Mouse (Mus musculus) cerebral cortex, adult 2 months (tissue): ENCODE results near the gene Sipa1.

ENCODE experiments used
- WGBS: fragments of 180-500 bp; shearing (Covaris S2); methylation state at CpG from one replicate; pipeline ENCODE4 v1.1.7; 2018; 5-methylcytosine and 5-hydroxymethylcytosine counted together

The Sipa1 gene

DNA sequence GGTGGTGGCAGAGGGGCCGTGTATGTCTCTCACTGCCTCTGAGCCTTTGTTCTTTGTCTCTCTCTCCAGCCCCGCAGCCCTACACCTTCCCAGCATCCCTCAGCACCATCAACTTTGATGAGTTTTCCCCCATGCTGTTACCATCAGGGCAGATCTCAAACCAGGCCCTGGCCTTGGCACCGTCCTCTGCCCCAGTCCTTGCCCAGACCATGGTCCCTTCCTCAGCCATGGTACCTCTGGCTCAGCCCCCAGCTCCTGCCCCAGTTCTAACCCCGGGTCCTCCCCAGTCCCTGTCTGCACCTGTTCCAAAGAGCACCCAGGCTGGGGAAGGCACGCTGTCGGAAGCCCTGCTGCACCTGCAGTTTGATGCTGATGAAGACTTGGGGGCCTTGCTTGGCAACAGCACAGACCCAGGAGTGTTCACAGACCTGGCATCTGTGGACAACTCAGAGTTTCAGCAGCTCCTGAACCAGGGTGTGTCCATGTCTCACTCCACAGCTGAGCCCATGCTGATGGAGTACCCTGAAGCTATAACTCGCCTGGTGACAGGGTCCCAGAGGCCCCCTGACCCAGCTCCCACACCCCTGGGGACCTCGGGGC, 16.7 kb downstream of the Sipa1 start:
- WGBS = 91% methylated on average over 8 of the region's 8 CpGs

DNA sequence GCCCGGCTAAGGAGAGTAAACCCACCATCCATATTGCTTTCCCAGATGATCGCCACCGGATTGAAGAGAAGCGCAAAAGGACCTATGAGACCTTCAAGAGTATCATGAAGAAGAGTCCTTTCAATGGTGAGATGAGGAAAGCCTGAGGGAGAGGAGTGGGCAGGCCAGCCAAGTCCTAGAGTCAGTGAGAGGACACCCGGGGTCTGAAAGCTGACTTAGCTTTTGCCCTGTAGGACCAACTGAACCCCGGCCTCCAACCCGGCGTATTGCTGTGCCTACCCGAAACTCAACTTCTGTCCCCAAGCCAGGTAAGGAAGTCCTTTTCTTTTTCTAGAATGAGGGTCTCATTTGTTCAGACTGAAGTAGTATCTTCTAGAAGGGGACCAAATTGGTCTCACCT, 18.2 kb downstream of the Sipa1 start:
- 97% methylated on average over 9 of the region's 9 CpGs for WGBS

DNA sequence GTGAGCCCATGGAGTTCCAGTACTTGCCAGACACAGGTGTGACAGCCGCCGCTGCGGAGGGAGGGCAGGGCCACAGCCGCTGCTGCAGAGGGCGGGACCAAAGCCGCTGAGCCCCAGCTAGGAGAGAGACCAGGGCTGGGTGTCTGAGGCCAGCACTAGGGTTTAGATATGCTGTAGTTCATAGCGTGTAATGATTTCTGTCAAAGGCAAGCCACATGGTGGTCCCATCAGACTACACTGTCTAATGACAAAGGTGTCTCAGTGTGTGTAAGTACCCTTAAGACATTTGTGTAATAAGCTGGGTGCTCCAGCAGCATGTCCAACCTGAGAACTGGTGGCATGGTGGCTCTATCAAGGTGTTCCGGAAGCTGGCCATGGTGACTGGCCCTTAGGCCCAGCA, 21.9 kb downstream of the Sipa1 start:
- WGBS = 93% methylated on average over 8 of the region's 8 CpGs

DNA sequence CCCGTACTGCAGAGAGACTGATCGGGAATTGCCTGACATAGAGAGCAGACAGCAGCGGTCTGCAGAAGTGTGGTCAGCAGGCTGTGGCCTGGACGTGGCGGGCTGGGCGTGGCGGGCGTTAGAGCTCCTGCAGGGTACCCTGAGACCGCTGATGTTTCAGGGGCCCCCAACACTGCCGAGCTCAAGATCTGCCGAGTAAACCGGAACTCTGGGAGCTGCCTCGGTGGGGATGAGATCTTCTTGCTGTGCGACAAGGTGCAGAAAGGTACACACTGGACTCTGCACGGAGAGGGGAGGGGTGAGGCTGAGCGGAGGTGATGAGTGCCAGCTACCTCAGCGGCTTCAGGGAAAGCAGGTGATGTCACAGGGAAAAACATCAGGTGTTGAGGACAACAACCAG, 22.5 kb downstream of the Sipa1 start:
- 91% methylated on average over 17 of the region's 17 CpGs for WGBS

DNA sequence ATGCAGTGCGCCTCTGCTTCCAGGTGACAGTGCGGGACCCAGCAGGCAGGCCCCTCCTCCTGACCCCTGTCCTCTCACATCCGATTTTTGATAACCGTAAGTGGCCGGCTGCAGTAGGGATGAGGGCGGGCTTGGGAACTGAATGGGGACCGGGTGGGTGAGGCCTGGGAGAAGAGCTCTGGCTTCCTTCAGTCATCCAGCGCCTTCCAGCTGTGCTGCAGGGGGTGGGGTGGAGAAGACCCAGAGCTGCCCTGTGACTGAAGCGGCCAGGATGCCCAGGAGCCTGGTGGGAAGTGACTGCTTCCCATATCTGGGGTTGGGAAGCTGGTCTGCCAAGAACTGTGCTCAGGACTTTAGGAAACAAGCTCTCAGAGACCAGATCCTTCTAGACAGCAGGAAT, 23.2 kb downstream of the Sipa1 start:
- 81% methylated on average over 9 of the region's 9 CpGs for WGBS

DNA sequence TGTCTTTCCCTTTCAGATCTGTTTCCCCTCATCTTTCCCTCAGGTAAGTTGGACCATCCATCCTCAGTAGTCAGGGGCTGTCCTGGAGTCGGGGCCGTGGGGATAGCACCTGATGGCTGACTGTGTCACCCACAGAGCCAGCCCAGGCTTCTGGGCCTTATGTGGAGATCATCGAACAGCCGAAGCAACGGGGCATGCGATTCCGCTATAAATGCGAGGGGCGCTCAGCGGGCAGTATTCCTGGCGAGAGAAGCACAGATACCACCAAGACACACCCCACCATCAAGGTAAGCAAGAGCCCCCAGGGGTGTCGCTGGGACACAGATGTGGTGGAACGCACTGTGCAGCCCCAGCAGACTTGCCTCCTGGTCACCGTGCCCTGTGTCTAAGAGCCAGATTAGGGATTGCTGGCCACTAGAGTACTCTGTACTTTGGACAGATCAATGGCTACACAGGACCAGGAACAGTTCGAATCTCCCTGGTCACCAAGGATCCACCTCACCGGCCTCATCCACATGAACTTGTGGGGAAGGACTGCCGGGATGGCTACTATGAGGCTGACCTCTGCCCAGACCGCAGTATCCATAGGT, 25.0 kb downstream of the Sipa1 start:
- WGBS = 87% methylated on average over 18 of the region's 18 CpGs

DNA sequence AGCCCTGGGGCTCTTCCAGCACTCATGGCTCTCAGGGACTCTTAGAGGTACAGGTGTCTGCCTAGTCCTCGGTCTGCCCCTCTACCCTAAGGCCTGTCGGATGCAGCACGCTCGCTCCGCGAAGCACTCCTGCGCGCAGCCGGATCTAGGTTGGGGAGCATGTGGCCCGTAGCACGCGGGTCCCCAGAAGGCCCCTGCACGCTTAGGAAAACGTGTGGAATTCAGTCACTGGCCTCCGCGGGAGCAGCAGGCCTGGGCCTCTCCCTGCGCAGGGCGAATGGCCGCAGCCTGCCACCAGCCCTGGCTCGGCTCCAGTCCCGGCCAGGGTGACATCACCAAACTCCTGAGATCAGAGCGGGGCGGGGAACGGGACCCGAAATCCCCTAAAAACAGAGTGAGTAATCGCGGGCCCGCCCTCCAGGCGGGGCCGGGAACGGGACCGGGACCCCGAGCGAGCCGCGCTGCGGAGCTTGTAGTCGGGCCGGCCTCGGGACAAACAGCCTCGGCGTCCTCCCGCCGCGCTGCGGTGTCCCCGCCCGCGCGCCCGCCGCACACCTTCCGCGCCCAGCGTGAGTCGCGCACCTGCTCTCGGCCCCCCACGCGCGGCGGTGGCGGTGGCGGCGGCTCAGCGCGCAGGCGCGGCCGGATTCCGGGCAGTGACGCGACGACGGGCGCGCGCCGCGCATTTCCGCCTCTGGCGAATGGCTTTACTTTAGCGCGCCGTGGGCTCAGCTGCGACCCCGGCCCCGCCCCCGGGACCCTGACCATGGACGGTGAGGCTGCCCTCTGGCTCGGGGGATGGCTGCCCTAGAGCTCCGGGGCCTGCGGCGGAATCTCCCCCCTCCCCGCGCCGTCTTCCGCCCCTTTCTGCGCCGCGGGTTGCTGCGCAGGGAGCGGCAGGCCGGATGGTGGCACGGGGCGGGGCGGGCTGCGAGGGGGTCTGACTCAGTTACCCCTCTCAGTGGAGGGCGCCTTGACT, 26.1 kb downstream of the Sipa1 start, which contains the start of gene Rela:
TSS of gene Rela (plus strand) at position 415 of the 979 bp plus-strand sequence.
- WGBS = under 1% methylated on average over 108 of the region's 109 CpGs

DNA sequence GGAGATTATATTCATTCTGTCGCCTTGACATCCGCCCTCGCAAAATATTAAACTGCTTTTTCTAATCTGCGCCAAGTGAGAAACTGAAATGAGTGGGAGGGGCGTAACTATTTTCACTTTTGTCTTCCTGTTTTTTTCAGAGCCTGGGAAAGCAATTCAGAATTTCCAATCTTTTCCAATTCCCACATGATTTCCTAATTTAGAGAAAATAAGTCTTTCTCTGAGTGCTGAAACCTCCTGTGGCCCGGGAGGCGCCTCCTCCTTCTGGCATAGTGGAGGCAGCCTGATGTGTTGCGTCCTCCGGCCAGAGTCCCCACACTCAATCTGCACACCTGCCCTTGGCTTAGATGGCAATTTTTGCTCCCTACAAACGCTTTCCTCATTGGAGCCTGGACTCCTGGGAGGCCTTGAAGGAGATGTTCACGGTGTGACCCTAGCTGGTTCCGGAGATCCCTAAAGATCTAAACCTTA, 26.9 kb downstream of the Sipa1 start:
- 18% methylated on average over 12 of the region's 12 CpGs for WGBS

DNA sequence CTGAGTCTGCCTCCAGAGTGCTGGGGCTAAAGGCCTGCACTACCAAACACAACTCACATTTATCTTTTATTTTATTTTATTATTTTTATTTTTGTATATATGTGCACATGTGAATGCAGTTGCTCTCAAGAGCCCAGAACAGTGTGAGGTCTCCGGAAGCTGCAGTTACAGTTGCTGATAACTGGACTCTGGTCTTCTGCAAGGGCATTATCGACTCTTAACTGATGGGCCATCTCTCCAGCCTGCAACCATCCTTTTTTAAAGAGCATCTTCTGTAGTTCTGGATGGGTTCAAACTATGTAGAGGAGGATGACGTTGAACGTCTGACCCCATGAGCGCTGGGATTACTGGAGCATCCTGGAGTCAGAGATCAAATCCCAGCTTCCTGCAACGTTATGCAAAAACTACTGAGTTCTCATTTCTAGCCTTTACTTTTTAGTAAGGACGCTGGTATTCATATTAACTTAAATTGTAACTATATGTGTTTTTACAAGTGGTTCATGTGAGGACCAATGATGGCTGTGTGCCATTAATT, 27.4 kb downstream of the Sipa1 start:
- WGBS = 72% methylated on average over 7 of the region's 7 CpGs

DNA sequence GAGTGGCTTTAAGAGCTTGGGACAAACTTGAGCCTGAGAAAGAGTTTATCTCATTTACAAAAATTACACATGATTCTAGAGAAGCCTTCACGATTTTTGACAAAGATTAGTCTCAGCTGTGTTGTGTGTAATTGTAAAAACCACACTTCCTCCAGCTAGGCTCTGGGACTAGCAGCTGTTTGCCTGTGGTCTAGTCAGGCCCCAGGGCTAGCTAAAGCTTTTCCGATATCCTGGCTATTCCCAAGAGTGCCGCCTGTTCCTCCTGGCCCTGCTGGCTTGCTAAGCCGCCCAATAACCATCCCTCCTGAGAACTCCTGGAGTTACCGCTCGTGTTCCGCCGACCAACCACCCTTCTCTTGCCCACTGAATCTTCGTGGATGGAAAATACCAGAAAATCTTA, 31.4 kb downstream of the Sipa1 start:
- WGBS = 85% methylated on average over 9 of the region's 9 CpGs

DNA sequence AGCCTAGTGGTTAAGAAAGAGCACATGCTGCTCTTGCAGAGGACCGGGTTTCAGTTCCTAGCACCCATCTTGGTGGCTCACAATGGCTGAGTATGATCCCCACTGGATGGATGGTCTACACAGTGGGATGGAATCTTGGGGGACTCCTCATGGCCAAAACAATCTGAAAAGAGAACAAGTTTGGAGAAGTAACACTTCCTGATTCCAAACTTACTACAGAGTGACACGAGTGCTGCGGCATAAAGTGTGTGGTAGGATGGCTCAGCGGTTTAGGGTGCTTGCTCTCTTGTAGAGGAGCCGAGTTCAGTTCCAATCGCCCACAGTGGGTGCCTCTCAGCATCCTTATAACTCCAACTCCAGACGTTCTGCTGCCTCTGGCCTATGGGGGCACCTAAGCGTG, 38.2 kb downstream of the Sipa1 start:
- WGBS = 84% methylated on average over 8 of the region's 8 CpGs

DNA sequence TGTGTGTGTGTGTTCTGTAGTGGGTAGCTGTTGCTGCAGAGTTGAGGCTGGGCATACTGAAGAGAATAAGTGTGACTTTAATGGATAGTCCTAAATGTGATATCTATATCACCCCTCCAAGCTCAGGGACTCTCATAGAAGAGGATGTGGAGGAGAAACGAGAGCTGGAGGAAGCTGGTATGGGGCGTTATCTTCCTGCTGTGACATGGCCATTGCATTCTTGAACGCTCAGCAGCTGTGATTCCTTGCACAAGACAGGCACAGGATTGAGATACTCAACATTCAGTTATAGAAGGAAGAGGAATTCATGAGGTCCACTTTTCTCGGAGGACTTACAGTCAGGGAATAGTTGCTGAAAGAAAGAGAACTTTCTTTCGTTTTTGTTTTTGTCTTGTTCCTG, 41.6 kb downstream of the Sipa1 start:
- WGBS = 80% methylated on average over 5 of the region's 5 CpGs

DNA sequence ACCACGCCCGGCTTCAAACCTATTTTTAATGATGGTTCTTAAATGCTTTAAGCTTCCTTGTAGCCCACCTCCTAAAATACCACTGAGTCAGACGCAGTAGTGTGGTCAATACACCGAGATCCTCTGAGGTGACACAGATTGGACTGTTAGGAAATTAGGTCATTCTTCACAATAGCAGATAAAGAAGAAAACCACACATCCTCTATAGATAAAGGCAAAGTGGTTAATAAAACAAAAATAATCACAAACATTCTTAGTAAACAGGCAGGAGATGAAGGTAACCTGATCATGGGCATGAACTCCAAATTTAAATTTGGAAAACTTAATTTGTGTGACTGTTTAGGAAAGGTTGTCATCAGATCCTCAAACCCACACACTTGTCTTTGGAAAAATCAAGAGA, 43.5 kb downstream of the Sipa1 start:
- 87% methylated on average over 4 of the region's 4 CpGs for WGBS

DNA sequence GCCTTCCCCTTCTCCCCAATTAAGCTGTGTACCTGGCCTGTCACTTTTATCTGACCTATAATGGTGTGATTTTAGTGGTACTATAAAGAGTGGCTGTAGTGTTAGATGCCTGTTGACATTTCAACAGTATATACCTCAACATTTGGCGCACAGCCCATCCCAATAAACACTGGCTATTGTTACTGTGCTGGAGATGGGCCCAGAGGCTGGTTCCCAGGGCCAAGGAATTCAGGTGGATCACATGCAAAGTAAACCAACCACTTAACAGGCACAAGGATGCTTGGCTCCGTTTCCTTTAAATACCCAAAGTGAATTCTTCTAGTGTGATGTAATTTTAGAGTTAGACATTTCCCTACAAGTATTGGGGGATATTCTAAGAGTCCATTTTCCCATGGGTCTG, 48.6 kb downstream of the Sipa1 start:
- 40% methylated on average over 2 of the region's 2 CpGs for WGBS

DNA sequence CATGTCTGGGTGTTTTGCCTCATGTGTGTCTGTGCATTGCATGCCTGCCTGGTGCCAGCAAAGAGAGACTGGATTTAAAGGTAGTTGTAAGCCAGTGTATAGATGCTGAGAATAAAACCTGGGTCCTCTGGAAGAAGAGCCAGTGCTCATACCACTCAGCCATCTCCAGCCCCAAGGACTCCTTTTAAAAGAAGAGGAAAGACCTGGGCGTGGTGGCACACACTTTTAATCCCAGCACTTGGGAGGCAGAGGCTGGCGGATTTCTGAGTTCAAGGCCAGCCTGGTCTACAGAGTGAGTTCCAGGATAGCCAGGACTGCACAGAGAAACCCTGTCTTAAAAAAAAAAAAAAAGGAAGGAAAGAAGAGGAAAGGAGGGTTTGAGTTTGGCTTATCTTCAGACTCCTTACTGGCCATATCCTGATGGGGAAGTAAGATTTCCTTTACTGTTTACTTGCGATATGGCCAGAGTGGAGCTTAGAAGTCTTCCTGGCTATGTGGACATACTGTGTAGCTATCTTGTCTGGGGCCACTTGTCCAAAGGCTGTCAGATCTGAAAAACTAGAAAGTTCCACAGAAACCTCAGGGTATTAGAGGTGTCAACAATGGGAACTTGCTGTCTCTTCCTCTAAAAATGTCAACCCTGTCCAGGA, 50.6 kb downstream of the Sipa1 start:
- WGBS = 78% methylated on average over 3 of the region's 3 CpGs

DNA sequence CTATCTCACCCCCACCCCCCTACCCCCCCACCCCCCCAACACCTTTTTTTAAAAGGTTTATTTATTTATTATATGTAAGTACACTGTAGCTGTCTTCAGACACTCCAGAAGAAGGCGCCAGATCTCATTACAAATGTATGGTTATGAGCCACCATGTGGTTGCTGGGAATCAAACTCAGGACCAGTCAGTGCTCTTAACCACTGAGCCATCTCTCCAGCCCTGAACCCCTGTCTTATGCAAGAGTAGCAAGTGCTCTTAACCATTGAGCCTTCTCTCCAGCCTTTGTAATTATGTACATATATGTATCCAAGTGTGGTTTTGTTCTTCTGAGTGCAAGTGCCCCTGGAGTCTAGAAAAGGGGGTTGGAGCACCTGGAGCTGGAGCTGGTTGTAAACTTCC, 51.5 kb downstream of the Sipa1 start:
- WGBS = 88% methylated on average over 1 of the region's 1 CpGs

DNA sequence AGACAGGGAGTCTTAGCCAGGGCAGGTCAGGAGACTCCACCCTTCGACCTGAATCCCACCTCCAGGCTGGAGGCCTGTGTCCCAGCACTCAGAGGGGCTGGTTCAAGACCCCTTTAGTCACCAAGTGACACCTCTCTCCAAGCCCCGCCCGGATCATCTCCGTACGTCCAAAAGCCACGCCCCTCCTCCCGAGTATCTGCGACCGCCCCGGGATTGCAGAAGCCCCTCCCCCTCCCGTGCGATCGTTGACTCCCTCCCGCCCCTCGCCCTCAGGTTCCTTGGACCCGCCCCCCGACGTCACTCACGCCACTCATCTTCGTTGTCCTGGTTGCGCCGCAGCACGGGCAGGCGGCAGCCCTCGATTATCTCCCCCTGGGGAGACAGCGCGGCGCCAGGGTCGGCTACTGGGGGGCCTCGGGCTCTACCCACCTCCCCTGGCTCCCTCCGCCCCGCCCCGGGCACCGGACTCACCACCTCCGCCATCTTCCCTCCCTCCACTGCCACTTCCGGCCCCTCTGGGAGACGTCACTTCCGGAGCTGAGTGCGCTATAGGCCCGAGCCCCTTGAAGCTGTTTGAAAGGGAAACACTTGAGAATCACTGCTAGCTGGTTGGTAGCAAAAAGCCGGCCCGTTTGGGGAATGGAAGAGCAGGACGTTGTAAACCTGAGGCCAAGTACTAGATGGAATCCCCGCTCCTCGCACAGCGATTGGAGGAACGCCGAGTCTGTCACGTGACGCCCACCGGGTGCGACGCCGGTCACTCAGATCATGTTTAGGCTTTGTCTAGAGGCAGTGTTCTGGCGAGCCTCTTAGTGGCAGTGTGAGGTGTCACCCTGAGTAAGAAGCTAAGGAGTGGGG, 53.7 kb downstream of the Sipa1 start, which contains the start of gene Kat5:
TSS of gene Kat5 (minus strand) at position 691 of the 858 bp plus-strand sequence.
- WGBS = 1% methylated on average over 55 of the region's 55 CpGs

DNA sequence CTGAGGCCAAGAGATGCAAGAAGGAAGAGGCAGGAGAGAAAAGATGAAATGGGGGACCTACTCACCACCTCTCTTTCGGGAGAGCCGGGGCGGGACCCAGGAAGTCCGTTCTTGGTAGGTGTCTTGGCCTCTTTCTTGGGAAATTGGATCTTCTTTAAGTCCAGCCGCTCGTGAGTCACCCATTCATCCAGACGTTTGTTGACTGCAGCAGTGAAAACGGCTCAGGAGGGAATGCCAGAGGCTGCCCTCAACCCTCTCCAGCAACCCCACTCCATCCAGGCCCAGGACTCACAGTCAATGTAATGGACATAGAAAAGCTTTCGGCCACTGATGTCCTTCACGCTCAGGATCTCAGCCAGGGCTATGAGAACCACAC, 54.3 kb downstream of the Sipa1 start:
- WGBS = 30% methylated on average over 10 of the region's 10 CpGs

DNA sequence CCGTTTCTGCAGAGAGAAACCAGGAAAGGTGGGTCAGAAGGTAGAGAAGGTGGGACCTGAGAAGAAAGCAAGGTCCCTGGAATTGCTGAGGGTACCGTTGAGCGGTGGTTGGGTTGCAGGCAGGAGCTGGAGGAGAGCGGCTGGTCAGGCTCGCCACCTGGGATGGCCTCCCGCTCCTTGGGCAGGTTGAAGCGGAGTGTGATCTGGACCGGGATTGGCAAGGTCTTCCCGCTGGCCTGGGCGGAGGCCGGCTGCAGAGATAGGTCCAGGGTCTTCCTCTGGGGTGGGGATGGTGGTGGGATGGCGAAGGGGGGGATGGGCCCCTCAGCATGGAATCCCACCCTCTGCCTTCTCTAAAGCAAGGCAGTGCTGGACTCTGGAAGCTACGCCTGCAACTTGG, 54.8 kb downstream of the Sipa1 start:
- WGBS = 95% methylated on average over 13 of the region's 13 CpGs

DNA sequence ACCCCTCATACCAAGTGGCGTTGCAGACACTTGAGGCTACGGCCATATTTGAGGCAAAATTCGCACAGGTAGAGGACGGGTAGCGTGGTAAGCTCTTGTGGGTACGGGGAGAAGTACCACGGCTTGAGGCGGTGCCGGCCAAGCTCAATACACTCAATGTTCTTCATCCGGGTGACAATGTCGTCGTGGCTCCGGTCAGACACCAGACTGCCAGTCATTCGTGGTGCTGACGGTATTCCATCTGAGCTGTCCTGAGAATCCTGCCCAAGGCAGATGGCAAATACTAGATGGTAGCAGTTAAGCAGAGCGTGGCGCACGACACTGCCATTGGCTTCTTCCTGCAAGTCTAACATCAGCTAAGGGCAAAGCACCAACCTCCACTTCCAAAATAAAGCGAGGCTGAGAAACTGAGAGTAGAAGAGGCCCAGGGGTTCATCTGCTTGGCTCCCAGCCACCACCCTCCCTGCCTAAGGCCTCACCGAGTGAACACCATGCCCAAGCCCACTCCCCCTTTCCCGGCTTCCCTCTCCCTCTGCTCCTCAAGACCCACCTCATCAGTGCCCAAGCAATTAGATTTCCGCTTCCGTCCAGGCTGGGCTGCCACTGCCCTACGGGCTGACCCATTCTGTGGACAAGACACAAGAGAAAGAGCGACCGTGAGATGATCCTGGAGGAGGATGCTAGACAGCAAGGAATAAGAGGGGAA, 55.6 kb downstream of the Sipa1 start:
- WGBS = 91% methylated on average over 26 of the region's 26 CpGs
